In the genomic region with DNA sequence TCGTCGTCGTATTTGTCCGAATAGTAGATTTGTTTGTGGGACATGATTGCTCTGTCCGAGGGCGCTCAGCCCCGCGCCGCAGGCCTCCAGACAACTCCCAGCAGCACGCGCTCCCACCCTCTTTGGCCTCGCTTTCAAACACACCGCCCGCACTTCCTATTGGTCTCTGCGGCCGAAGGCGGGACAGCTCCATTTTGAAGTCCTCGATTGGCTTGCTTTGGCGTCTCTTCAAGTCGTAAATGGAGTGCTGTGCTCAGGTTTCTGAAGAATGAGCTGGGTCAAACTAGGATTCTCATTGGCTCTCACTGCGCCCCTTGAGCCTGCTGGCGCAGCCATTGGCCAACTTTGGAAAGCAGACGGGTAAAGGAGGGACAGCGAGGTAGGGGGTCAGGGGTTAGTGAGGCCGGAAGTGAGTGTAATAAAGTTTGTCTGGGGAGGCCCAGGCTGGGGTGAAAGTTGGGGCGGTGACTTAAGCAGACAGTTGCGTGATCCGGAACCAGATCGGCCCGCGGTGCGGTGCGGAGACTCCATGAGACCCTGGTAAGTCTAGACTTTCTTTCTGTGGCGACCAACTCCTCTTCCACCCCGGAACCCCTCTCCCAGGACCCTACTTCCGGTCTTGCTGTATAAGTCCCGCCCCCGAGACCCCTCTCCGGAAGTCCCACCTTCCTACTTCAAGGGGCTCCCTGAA, we compare ENCODE assay signal across 8 mouse cellular contexts. TPM values are rescaled to one million over a fixed set of nuclear protein-coding genes. Genes with fewer than 3 reads are reported as not detected.
DNase-seq lines count a peak whose midpoint lies in the region; ATAC-seq and TF ChIP-seq lines count a peak whose summit lies in the region.

Gene Cks1b, minus strand, starts transcription at position 214 of the 691 bp plus-strand sequence.
Gene Shc1, plus strand, starts transcription at position 274 of the 691 bp plus-strand sequence.

- H3K4me2 ChIP-seq in heart, embryonic 15.5 days, result peak within 1 kb of the TSS; percentile 71
- H3K4me2 ChIP-seq in liver, embryonic 14.5 days (ENCODE audit: low read depth), result peak within 1 kb of the TSS; percentile 71
- peak within 1 kb of the TSS; percentile 91 for H3K4me2 ChIP-seq in neural tube, embryonic 11.5 days (ENCODE audit: low read depth)
- peak within 1 kb of the TSS; percentile 81 for H3K4me2 ChIP-seq in stomach, postnatal 0 days (replicated peaks; ENCODE audit: low read depth)

- no peaks in the 10 kb centered on the region for H3K9me3 ChIP-seq in forebrain, embryonic 10.5 days
- H3K9me3 ChIP-seq in heart, embryonic 15.5 days (replicated peaks), result no peaks in the 10 kb centered on the region
- H3K9me3 ChIP-seq in liver, embryonic 14.5 days (ENCODE audit: control insufficient read depth, low read length), result no peaks in the 10 kb centered on the region
- no peaks in the 10 kb centered on the region for H3K9me3 ChIP-seq in neural tube, embryonic 11.5 days (ENCODE audit: control insufficient read depth, low read length)
- no peaks in the 10 kb centered on the region for H3K9me3 ChIP-seq in stomach, postnatal 0 days (ENCODE audit: control insufficient read depth, low read length)

- H3K36me3 ChIP-seq in forebrain, embryonic 10.5 days (replicated peaks), result peaks cover 40% of the 10 kb centered on the region
- peaks cover 28% of the 10 kb centered on the region for H3K36me3 ChIP-seq in heart, embryonic 15.5 days
- peaks cover 30% of the 10 kb centered on the region for H3K36me3 ChIP-seq in liver, embryonic 14.5 days (replicated peaks; ENCODE audit: control insufficient read depth, insufficient read depth, low read depth)
- H3K36me3 ChIP-seq in neural tube, embryonic 11.5 days (ENCODE audit: control insufficient read depth, insufficient read depth, low read length), result peaks cover 6% of the 10 kb centered on the region; the same call in 1 of the 2 replicates
- H3K36me3 ChIP-seq in stomach, postnatal 0 days (ENCODE audit: control insufficient read depth, insufficient read depth, low read length), result peaks cover 3% of the 10 kb centered on the region; the same call in 1 of the 2 replicates

- H3K27ac ChIP-seq in forebrain, embryonic 10.5 days, result peak within 1 kb of the TSS; percentile 93
- peak within 1 kb of the TSS; percentile 99 for H3K27ac ChIP-seq in heart, embryonic 15.5 days
- H3K27ac ChIP-seq in liver, embryonic 14.5 days, result peak within 1 kb of the TSS; percentile 92
- peak within 1 kb of the TSS; percentile 84 for H3K27ac ChIP-seq in neural tube, embryonic 11.5 days (ENCODE audit: low read depth, low read length)
- peak within 1 kb of the TSS; percentile 99 for H3K27ac ChIP-seq in stomach, postnatal 0 days (replicated peaks)

- ATAC-seq in heart, embryonic 15.5 days (replicated peaks; ENCODE audit: insufficient number of reproducible peaks, insufficient read depth, low FRiP score, low read depth), result peak; percentile 91
- ATAC-seq in liver, embryonic 14.5 days (ENCODE audit: insufficient read depth), result peak; percentile 90
- ATAC-seq in neural tube, embryonic 11.5 days (ENCODE audit: insufficient read depth, low FRiP score, low TSS enrichment), result peak; percentile 95
- ATAC-seq in stomach, postnatal 0 days (ENCODE audit: low FRiP score, low TSS enrichment), result peak; percentile 95

- H3K4me3 ChIP-seq in forebrain, embryonic 10.5 days, result peak within 1 kb of the TSS; percentile 71
- peak within 1 kb of the TSS; percentile 70 for H3K4me3 ChIP-seq in heart, embryonic 15.5 days
- peak within 1 kb of the TSS; percentile 84 to 97 for H3K4me3 ChIP-seq in liver, embryonic 14.5 days (ENCODE audit: insufficient read depth in 1 of 2, low read depth in 2 of 2, low read length in 2 of 2)
- H3K4me3 ChIP-seq in neural tube, embryonic 11.5 days (ENCODE audit: low read depth, low read length), result peak within 1 kb of the TSS; percentile 53
- H3K4me3 ChIP-seq in stomach, postnatal 0 days (ENCODE audit: low read depth, low read length), result peak within 1 kb of the TSS; percentile 69

- no peak for TF ChIP-seq CTCF in liver, embryonic 14.5 days (IDR thresholded peaks at IDR 0.05; ENCODE audit: low read depth)
- no peak for TF ChIP-seq CTCF in stomach, postnatal 0 days (IDR thresholded peaks at IDR 0.05; ENCODE audit: low read depth)

- H3K27me3 ChIP-seq in forebrain, embryonic 10.5 days (ENCODE audit: poor library complexity, severe bottlenecking), result no peaks in the 10 kb centered on the region
- no peaks in the 10 kb centered on the region for H3K27me3 ChIP-seq in heart, embryonic 15.5 days
- H3K27me3 ChIP-seq in liver, embryonic 14.5 days (ENCODE audit: control insufficient read depth, insufficient read depth, low read length), result no peaks in the 10 kb centered on the region
- H3K27me3 ChIP-seq in neural tube, embryonic 11.5 days (ENCODE audit: control insufficient read depth, insufficient read depth, low read length), result no peaks in the 10 kb centered on the region
- no peaks in the 10 kb centered on the region for H3K27me3 ChIP-seq in stomach, postnatal 0 days (ENCODE audit: control insufficient read depth, insufficient read depth, low read length)

- H3K4me1 ChIP-seq in forebrain, embryonic 10.5 days, result peaks cover 57% of the 10 kb centered on the region
- H3K4me1 ChIP-seq in heart, embryonic 15.5 days (replicated peaks), result peaks cover 43% of the 10 kb centered on the region
- H3K4me1 ChIP-seq in liver, embryonic 14.5 days (replicated peaks; ENCODE audit: control insufficient read depth in 2 of 2, insufficient read depth in 2 of 2, low read length in 1 of 2), result peaks cover 33 to 44% of the 10 kb centered on the region in 2 experiments
- H3K4me1 ChIP-seq in neural tube, embryonic 11.5 days (ENCODE audit: control insufficient read depth, insufficient read depth, low read length), result peaks cover 27% of the 10 kb centered on the region
- peaks cover 6% of the 10 kb centered on the region for H3K4me1 ChIP-seq in stomach, postnatal 0 days (replicated peaks; ENCODE audit: control insufficient read depth, insufficient read depth)

- H3K9ac ChIP-seq in heart, embryonic 15.5 days, result peak within 1 kb of the TSS; percentile 72
- peak within 1 kb of the TSS; percentile 91 for H3K9ac ChIP-seq in liver, embryonic 14.5 days (replicated peaks)
- peak within 1 kb of the TSS; percentile 66 for H3K9ac ChIP-seq in neural tube, embryonic 11.5 days (ENCODE audit: low read length)
- peak within 1 kb of the TSS; percentile 88 for H3K9ac ChIP-seq in stomach, postnatal 0 days (ENCODE audit: low read length)

- WGBS in forebrain, embryonic 10.5 days, result under 1% methylated on average over 39 of the region's 39 CpGs
- under 1% methylated on average over 36 of the region's 39 CpGs for WGBS in heart, embryonic 15.5 days
- WGBS in liver, embryonic 14.5 days (ENCODE audit: insufficient replicate concordance), result under 1% methylated on average over 39 of the region's 39 CpGs
- WGBS in neural tube, embryonic 11.5 days, result under 1% methylated on average over 38 of the region's 39 CpGs
- WGBS in stomach, postnatal 0 days, result under 1% methylated on average over 38 of the region's 39 CpGs

- DNase-seq in CD8-positive naive resting alpha-beta T cell, adult 2 months (ENCODE audit: low read depth in 2 of 2, low spot score in 2 of 2), result peak; percentile 92
- DNase-seq in c-Kit-positive CD71-negative TER-119-negative erythroid progenitor cells, embryonic 14.5 days (ENCODE audit: low read depth), result peak; percentile 93
- peak; percentile 97 for DNase-seq in forebrain, embryonic 10.5 days (ENCODE audit: extremely low spot score, low spot score)
- DNase-seq in kidney, postnatal 25 days, result peak; percentile 95 to 99
- peak; percentile 98 for DNase-seq in liver, embryonic 14.5 days (ENCODE audit: low read depth in 3 of 3, low spot score in 3 of 3)
- peak; percentile 96 for DNase-seq in neural tube, embryonic 11.5 days (ENCODE audit: low spot score)
- peak; percentile 96 for DNase-seq in stomach, postnatal 0 days (ENCODE audit: low spot score)

- TF ChIP-seq EP300 in liver, embryonic 14.5 days (IDR thresholded peaks at IDR 0.05; ENCODE audit: low read depth), result peak; percentile 25; the same call in 1 of the 2 replicates
- no peak for TF ChIP-seq EP300 in stomach, postnatal 0 days (optimal IDR thresholded peaks at IDR 0.05)

RNA-seq across cellular contexts. Expression of gene Cks1b, which starts in this region (rescaled TPM):
- 681 and 720 TPM in 2 replicates for polyA plus RNA-seq in forebrain, embryonic 10.5 days (2016; fragmentation: Nextera tagmentation; extraction: Ambion mirVana)
- 266 and 291 TPM in 2 replicates for polyA plus RNA-seq in heart, embryonic 15.5 days (2015; fragmentation: Nextera tagmentation; extraction: Ambion mirVana)
- polyA plus RNA-seq in liver, embryonic 14.5 days (2012; rRNA removed), result 133 and 172 TPM in 2 replicates
- polyA plus RNA-seq in liver, embryonic 14.5 days (2014; fragmentation: Nextera tagmentation; extraction: Ambion mirVana), result 288 and 295 TPM in 2 replicates
- 432 and 463 TPM in 2 replicates for polyA plus RNA-seq in neural tube, embryonic 11.5 days (2014; fragmentation: Nextera tagmentation; extraction: Ambion mirVana)
- polyA plus RNA-seq in stomach, postnatal 0 days (2015; fragmentation: Nextera tagmentation; extraction: Ambion mirVana), result 158 and 179 TPM in 2 replicates

RNA-seq across cellular contexts. Expression of gene Shc1, which starts in this region (rescaled TPM):
- polyA plus RNA-seq in forebrain, embryonic 10.5 days (2016; fragmentation: Nextera tagmentation; extraction: Ambion mirVana), result 49.4 and 53.2 TPM in 2 replicates
- polyA plus RNA-seq in heart, embryonic 15.5 days (2015; fragmentation: Nextera tagmentation; extraction: Ambion mirVana), result 60.6 and 79.9 TPM in 2 replicates
- 36.9 and 38.8 TPM in 2 replicates for polyA plus RNA-seq in liver, embryonic 14.5 days (2012; rRNA removed)
- 27.5 and 30.6 TPM in 2 replicates for polyA plus RNA-seq in liver, embryonic 14.5 days (2014; fragmentation: Nextera tagmentation; extraction: Ambion mirVana)
- 43.9 and 48.0 TPM in 2 replicates for polyA plus RNA-seq in neural tube, embryonic 11.5 days (2014; fragmentation: Nextera tagmentation; extraction: Ambion mirVana)
- polyA plus RNA-seq in stomach, postnatal 0 days (2015; fragmentation: Nextera tagmentation; extraction: Ambion mirVana), result 42.6 and 49.0 TPM in 2 replicates

Comparison
In these comparisons a context has a peak if more than half of its experiments do, and no peak if none do; other contexts are left out.
1. Peak in every context shown above with its lines: DNase-seq, ATAC-seq, H3K4me3 ChIP-seq and H3K27ac ChIP-seq.